Mouse (Mus musculus) liver, postnatal 0 days (tissue): ENCODE measurements at regions not wholly inside any gene's neighbourhood (a gene's known extent, or its start where the extent isn't known, plus 50 kb on each side); places are given as distances from the start of the nearest gene placed in this dataset.
"Not testable (repeated sequence)": the region's sequence is repeated elsewhere in the genome, so short reads cannot be mapped to it uniquely, and the experiment has no call there.

Source experiments
- ATAC-seq: fragments of 200-750 bp; cut with Nextera tagmentation; 2 replicates; pipeline ENCODE4 v1.8.0; 2017; ENCODE audit warnings: mild to moderate bottlenecking, moderate library complexity
- DNase-seq: peaks from one replicate; pipeline ENCODE4 v3.0.0-alpha.2; 2016
- H3K27ac ChIP-seq: fragments of 300-500 bp; sonication (generic); 2 replicates; pipeline ENCODE4 v1.5.1; 2014; ENCODE audit warnings: antibody characterized with exemption, moderate library complexity, mild to moderate bottlenecking, low read depth
- H3K27me3 ChIP-seq: fragments of 300-500 bp; sonication (generic); 2 replicates; pipeline ENCODE4 v1.6.1; 2014; ENCODE audit warnings: low read length, control low read depth, mixed read lengths; ENCODE audit not compliant: insufficient read depth
- H3K36me3 ChIP-seq: fragments of 300-500 bp; sonication (generic); replicated peaks from 2 replicates; pipeline ENCODE4 v1.6.1; 2014; ENCODE audit warnings: mild to moderate bottlenecking, control low read depth, low read length, moderate library complexity, mixed read lengths; ENCODE audit not compliant: insufficient read depth
- H3K4me1 ChIP-seq: fragments of 300-500 bp; sonication (generic); 2 replicates; pipeline ENCODE4 v1.6.1; 2014; ENCODE audit warnings: antibody characterized with exemption, mild to moderate bottlenecking, control low read depth; ENCODE audit not compliant: insufficient read depth
- H3K4me2 ChIP-seq: fragments of 300-500 bp; sonication (generic); 2 replicates; pipeline ENCODE4 v1.6.1; 2014; ENCODE audit warnings: low read depth, mild to moderate bottlenecking, low read length, moderate library complexity, mixed read lengths
- H3K4me3 ChIP-seq: fragments of 300-500 bp; sonication (generic); 2 replicates; pipeline ENCODE4 v1.5.1; 2014; ENCODE audit warnings: low read depth, low read length
- H3K9ac ChIP-seq: fragments of 300-500 bp; sonication (generic); replicated peaks from 2 replicates; pipeline ENCODE4 v1.6.1; 2014; ENCODE audit warnings: mild to moderate bottlenecking, moderate library complexity
- H3K9me3 ChIP-seq: fragments of 300-500 bp; sonication (generic); 2 replicates; pipeline ENCODE4 v1.6.1; 2016; ENCODE audit warnings: mild to moderate bottlenecking, control low read depth, low read length, mixed read lengths
- CTCF ChIP-seq: sonication (generic); IDR thresholded peaks from 2 replicates; pipeline ENCODE4 v1.5.1; 2016; ENCODE audit warnings: antibody characterized with exemption, low read depth
- EP300 ChIP-seq: IDR thresholded peaks from 2 replicates; pipeline ENCODE4 v1.6.1; 2016; ENCODE audit warnings: antibody characterized with exemption, low read depth, mild to moderate bottlenecking
- WGBS: fragments of 180-500 bp; shearing (Covaris S2); extraction: QIAGEN DNeasy Blood & Tissue Kit; methylation state at CpG from one replicate; pipeline ENCODE4 v1.1.7; 2014; ENCODE audit not compliant: insufficient replicate concordance; 5-methylcytosine and 5-hydroxymethylcytosine counted together

- Histone ChIP-seq H3K27me3 (no peaks in the 10 kb centered on the region), H3K9me3 (no peaks in the 10 kb centered on the region), H3K36me3 (no peaks in the 10 kb centered on the region), H3K27ac (no peak overlapping the region), H3K9ac (no peak overlapping the region), H3K4me2 (no peak overlapping the region), H3K4me3 (no peak overlapping the region), H3K4me1 (no peaks in the 10 kb centered on the region)
- no peak for ATAC-seq
- DNase-seq, result no peak
- TF ChIP-seq EP300 (no peak), CTCF (no peak)
These were observed 248.2 kb downstream of the Aasdhppt start for GRCm38 (mm10) chr9:4061037-4061436.

GRCm38 (mm10) chr9:4048749-4049148 is 260.5 kb downstream of the Aasdhppt start:
- Histone ChIP-seq H3K4me1 (no peaks in the 10 kb centered on the region), H3K4me2 (no peak overlapping the region), H3K4me3 (no peak overlapping the region), H3K9me3 (no peaks in the 10 kb centered on the region), H3K9ac (no peak overlapping the region), H3K27me3 (no peaks in the 10 kb centered on the region), H3K36me3 (no peaks in the 10 kb centered on the region), H3K27ac (no peak overlapping the region)
- no peak for TF ChIP-seq EP300
- no peak for TF ChIP-seq CTCF
- DNase-seq, result no peak
- ATAC-seq, result no peak

- H3K4me2 ChIP-seq, ATAC-seq, H3K9me3 ChIP-seq, H3K4me3 ChIP-seq, H3K27ac ChIP-seq, H3K9ac ChIP-seq, H3K36me3 ChIP-seq, H3K4me1 ChIP-seq, DNase-seq, H3K27me3 ChIP-seq: not testable (repeated sequence)
- WGBS, result 27% methylated on average over 1 of the region's 1 CpGs
These were observed 261.6 kb downstream of the Aasdhppt start for GRCm38 (mm10) chr9:4047654-4048053.

- no peak for ATAC-seq
- DNase-seq, result no peak
- no peak overlapping the region for H3K4me2 ChIP-seq
- no peaks in the 10 kb centered on the region for H3K36me3 ChIP-seq
- H3K4me1 ChIP-seq, result no peaks in the 10 kb centered on the region
- no peak overlapping the region for H3K4me3 ChIP-seq
- TF ChIP-seq CTCF (no peak), EP300 (no peak)
- no peak overlapping the region for H3K27ac ChIP-seq
- no peaks in the 10 kb centered on the region for H3K27me3 ChIP-seq
- no peaks in the 10 kb centered on the region for H3K9me3 ChIP-seq
- WGBS, result 65% methylated on average over 1 of the region's 1 CpGs
- H3K9ac ChIP-seq, result no peak overlapping the region
These were observed 268.2 kb downstream of the Aasdhppt start for GRCm38 (mm10) chr9:4040871-4041665.

GRCm38 (mm10) chr9:4027181-4027580 is 282.1 kb downstream of the Aasdhppt start:
- not testable (repeated sequence) for H3K36me3 ChIP-seq, H3K27me3 ChIP-seq, H3K9me3 ChIP-seq, H3K4me3 ChIP-seq, DNase-seq, H3K4me1 ChIP-seq, H3K27ac ChIP-seq, H3K4me2 ChIP-seq, H3K9ac ChIP-seq, ATAC-seq
- 78% methylated on average over 3 of the region's 3 CpGs for WGBS

DNA sequence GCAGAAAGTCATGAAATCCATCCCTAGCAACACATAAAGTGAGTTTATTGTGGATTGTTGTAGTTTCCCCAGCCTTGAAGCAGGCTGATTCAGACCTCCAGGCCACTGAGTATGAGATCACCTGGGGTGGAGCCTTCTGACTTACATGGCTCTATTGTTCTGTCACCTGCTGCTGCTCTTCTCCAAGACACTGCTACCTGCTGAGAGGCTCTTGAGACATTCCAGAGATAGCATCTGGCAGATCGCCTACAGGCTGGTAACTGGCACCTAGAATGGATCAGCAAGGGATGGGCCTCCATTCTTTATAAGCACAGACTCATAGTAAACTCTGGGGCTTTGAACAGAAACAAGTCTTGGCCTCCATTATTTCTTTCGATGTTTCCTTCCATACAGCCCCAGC is 289.2 kb downstream of the Aasdhppt start:
- WGBS, result 59% methylated on average over 2 of the region's 2 CpGs
- H3K36me3 ChIP-seq, result no peaks in the 10 kb centered on the region
- no peaks in the 10 kb centered on the region for H3K27me3 ChIP-seq
- H3K4me2 ChIP-seq, result no peak overlapping the region
- no peaks in the 10 kb centered on the region for H3K4me1 ChIP-seq
- no peak overlapping the region for H3K27ac ChIP-seq
- H3K9me3 ChIP-seq, result no peaks in the 10 kb centered on the region
- H3K9ac ChIP-seq, result no peak overlapping the region
- no peak overlapping the region for H3K4me3 ChIP-seq
- no peak for TF ChIP-seq EP300
- TF ChIP-seq CTCF, result no peak
- ATAC-seq, result no peak
- no peak for DNase-seq

GRCm38 (mm10) chr9:3996686-3997085 is 312.6 kb downstream of the Aasdhppt start:
- H3K9me3 ChIP-seq, result no peaks in the 10 kb centered on the region
- 64% methylated on average over 3 of the region's 3 CpGs for WGBS
- no peak for ATAC-seq
- H3K36me3 ChIP-seq, result no peaks in the 10 kb centered on the region
- TF ChIP-seq EP300 (no peak), CTCF (no peak)
- no peaks in the 10 kb centered on the region for H3K4me1 ChIP-seq
- no peak for DNase-seq
- H3K4me3 ChIP-seq, result no peak overlapping the region
- no peaks in the 10 kb centered on the region for H3K27me3 ChIP-seq
- no peak overlapping the region for H3K9ac ChIP-seq
- H3K27ac ChIP-seq, result no peak overlapping the region
- no peak overlapping the region for H3K4me2 ChIP-seq

- ATAC-seq, H3K27me3 ChIP-seq: not testable (repeated sequence)
These were observed 320.9 kb downstream of the Aasdhppt start for GRCm38 (mm10) chr9:3988383-3988782.

DNA sequence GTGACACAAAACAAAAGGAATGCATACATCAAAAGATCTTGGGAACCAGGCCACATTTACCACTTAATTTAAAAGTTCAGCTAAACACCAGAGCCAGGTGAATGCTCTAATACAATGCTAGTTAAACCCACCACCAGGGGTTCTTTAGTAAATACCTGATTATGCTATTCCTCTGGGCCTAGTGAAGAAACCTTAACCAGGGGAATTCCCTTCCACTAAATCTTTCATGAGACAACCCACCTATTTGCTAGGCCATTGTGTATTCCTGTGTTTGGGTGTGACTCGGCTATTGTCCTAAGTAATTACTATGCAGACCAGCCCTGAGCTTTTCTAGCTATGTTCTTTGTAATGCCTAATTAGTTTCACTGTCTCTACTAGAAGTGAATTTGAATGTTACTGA is 321.3 kb downstream of the Aasdhppt start:
- H3K4me2 ChIP-seq, DNase-seq, H3K4me3 ChIP-seq, H3K27ac ChIP-seq, H3K27me3 ChIP-seq, H3K4me1 ChIP-seq, H3K9me3 ChIP-seq, ATAC-seq, H3K9ac ChIP-seq, H3K36me3 ChIP-seq: not testable (repeated sequence)
- WGBS, result 73% methylated on average over 1 of the region's 1 CpGs

More at GRCm38 (mm10) chr9:3988383-3988782, 320.9 kb downstream of the Aasdhppt start:
- not testable (repeated sequence) for H3K27ac ChIP-seq, H3K9me3 ChIP-seq, DNase-seq, H3K36me3 ChIP-seq, H3K4me2 ChIP-seq, H3K9ac ChIP-seq, H3K4me1 ChIP-seq, H3K4me3 ChIP-seq
- 67% methylated on average over 3 of the region's 3 CpGs for WGBS
